Mouse (Mus musculus): ENCODE data around the gene Trio. TPM values are rescaled to one million over a fixed set of nuclear protein-coding genes. Genes with fewer than 3 reads are reported as not detected.

The Trio gene
- polyA plus RNA-seq, 1 experiment from 2014 or later: 5.1 TPM

- H3K36me3 ChIP-seq (replicated peaks; ENCODE audit: insufficient read depth, low read length): no peaks in the 10 kb centered on the region
- H3K27me3 ChIP-seq (ENCODE audit: insufficient read depth, low read length): no peaks in the 10 kb centered on the region
- TF ChIP-seq CTCF (IDR thresholded peaks at IDR 0.05; ENCODE audit: low read depth): no peak
- H3K4me3 ChIP-seq (ENCODE audit: low read depth, low read length): no peak overlapping the region
- no peak for ATAC-seq
- H3K4me2 ChIP-seq (ENCODE audit: low read depth, low read length): no peak overlapping the region
- H3K27ac ChIP-seq (ENCODE audit: low read depth): peak overlapping the region; percentile 7; the same call in 1 of the 2 replicates
- peaks cover 13% of the 10 kb centered on the region for H3K4me1 ChIP-seq (ENCODE audit: insufficient read depth)
- no peak overlapping the region for H3K9ac ChIP-seq (replicated peaks)
- no peaks in the 10 kb centered on the region for H3K9me3 ChIP-seq (ENCODE audit: low read length)
- 54% methylated on average over 6 of the region's 6 CpGs for WGBS (ENCODE audit: insufficient replicate concordance)
- no peak for DNase-seq
Measured at GRCm38 (mm10) chr15:27991892-27992593, 33.6 kb downstream of the Trio start.

GRCm38 (mm10) chr15:27991066-27991701 is 34.5 kb downstream of the Trio start:
- Histone ChIP-seq H3K9me3 (ENCODE audit: low read length) (no peaks in the 10 kb centered on the region), H3K9ac (replicated peaks) (no peak overlapping the region), H3K4me2 (ENCODE audit: low read depth, low read length) (peak overlapping the region; percentile 6; the same call in 1 of the 2 replicates), H3K4me1 (ENCODE audit: insufficient read depth) (peaks cover 13% of the 10 kb centered on the region), H3K36me3 (replicated peaks; ENCODE audit: insufficient read depth, low read length) (no peaks in the 10 kb centered on the region), H3K27ac (ENCODE audit: low read depth) (no peak overlapping the region), H3K27me3 (ENCODE audit: insufficient read depth, low read length) (no peaks in the 10 kb centered on the region), H3K4me3 (ENCODE audit: low read depth, low read length) (no peak overlapping the region)
- 39% methylated on average over 17 of the region's 17 CpGs for WGBS (ENCODE audit: insufficient replicate concordance)
- ATAC-seq (no peak), DNase-seq (no peak)
- TF ChIP-seq EP300 (IDR thresholded peaks at IDR 0.05; ENCODE audit: low read depth): no peak
- TF ChIP-seq CTCF (IDR thresholded peaks at IDR 0.05; ENCODE audit: low read depth): no peak

GRCm38 (mm10) chr15:27987979-27988378 is 37.7 kb downstream of the Trio start:
- no peak for TF ChIP-seq CTCF (IDR thresholded peaks at IDR 0.05; ENCODE audit: low read depth)
- TF ChIP-seq EP300 (IDR thresholded peaks at IDR 0.05; ENCODE audit: low read depth): no peak
- H3K36me3 ChIP-seq (replicated peaks; ENCODE audit: insufficient read depth, low read length): no peaks in the 10 kb centered on the region
- no peak overlapping the region for H3K27ac ChIP-seq (ENCODE audit: low read depth)
- DNase-seq (no peak), ATAC-seq (no peak)
- H3K4me3 ChIP-seq (ENCODE audit: low read depth, low read length): no peak overlapping the region
- no peak overlapping the region for H3K4me2 ChIP-seq (ENCODE audit: low read depth, low read length)
- H3K27me3 ChIP-seq (ENCODE audit: insufficient read depth, low read length): no peaks in the 10 kb centered on the region
- H3K4me1 ChIP-seq (ENCODE audit: insufficient read depth): peaks cover 16% of the 10 kb centered on the region
- WGBS (ENCODE audit: insufficient replicate concordance): 39% methylated on average over 7 of the region's 7 CpGs
- H3K9me3 ChIP-seq (ENCODE audit: low read length): no peaks in the 10 kb centered on the region
- H3K9ac ChIP-seq (replicated peaks): no peak overlapping the region

GRCm38 (mm10) chr15:27984881-27985280 is 40.8 kb downstream of the Trio start:
- ATAC-seq: peak; percentile 75
- WGBS (ENCODE audit: insufficient replicate concordance): 36% methylated on average over 2 of the region's 2 CpGs
- peaks cover 22% of the 10 kb centered on the region for H3K4me1 ChIP-seq (ENCODE audit: insufficient read depth)
- no peak for DNase-seq
- no peaks in the 10 kb centered on the region for H3K9me3 ChIP-seq (ENCODE audit: low read length)
- no peak overlapping the region for H3K4me2 ChIP-seq (ENCODE audit: low read depth, low read length)
- H3K27ac ChIP-seq (ENCODE audit: low read depth): peak overlapping the region; percentile 19; the same call in 1 of the 2 replicates
- no peak overlapping the region for H3K4me3 ChIP-seq (ENCODE audit: low read depth, low read length)
- no peaks in the 10 kb centered on the region for H3K36me3 ChIP-seq (replicated peaks; ENCODE audit: insufficient read depth, low read length)
- no peak for TF ChIP-seq EP300 (IDR thresholded peaks at IDR 0.05; ENCODE audit: low read depth)
- no peak for TF ChIP-seq CTCF (IDR thresholded peaks at IDR 0.05; ENCODE audit: low read depth)
- H3K27me3 ChIP-seq (ENCODE audit: insufficient read depth, low read length): no peaks in the 10 kb centered on the region
- no peak overlapping the region for H3K9ac ChIP-seq (replicated peaks)

GRCm38 (mm10) chr15:27981764-27982500 is 43.7 kb downstream of the Trio start:
- no peak overlapping the region for H3K4me3 ChIP-seq (ENCODE audit: low read depth, low read length)
- H3K4me1 ChIP-seq (ENCODE audit: insufficient read depth): peaks cover 28% of the 10 kb centered on the region
- H3K27me3 ChIP-seq (ENCODE audit: insufficient read depth, low read length): no peaks in the 10 kb centered on the region
- H3K9ac ChIP-seq (replicated peaks): no peak overlapping the region
- H3K4me2 ChIP-seq (ENCODE audit: low read depth, low read length): no peak overlapping the region
- ATAC-seq (peak; percentile 72), DNase-seq (no peak)
- peak overlapping the region; percentile 49 for H3K27ac ChIP-seq (ENCODE audit: low read depth)
- no peaks in the 10 kb centered on the region for H3K9me3 ChIP-seq (ENCODE audit: low read length)
- no peak for TF ChIP-seq EP300 (IDR thresholded peaks at IDR 0.05; ENCODE audit: low read depth)
- no peak for TF ChIP-seq CTCF (IDR thresholded peaks at IDR 0.05; ENCODE audit: low read depth)
- no peaks in the 10 kb centered on the region for H3K36me3 ChIP-seq (replicated peaks; ENCODE audit: insufficient read depth, low read length)
- 41% methylated on average over 13 of the region's 13 CpGs for WGBS (ENCODE audit: insufficient replicate concordance)

GRCm38 (mm10) chr15:27981258-27981657 is 44.4 kb downstream of the Trio start:
- WGBS (ENCODE audit: insufficient replicate concordance): 55% methylated on average over 3 of the region's 3 CpGs
- ATAC-seq: no peak

More at GRCm38 (mm10) chr15:27981258-27981657, 44.4 kb downstream of the Trio start:
- Histone ChIP-seq H3K9me3 (ENCODE audit: low read length) (no peaks in the 10 kb centered on the region), H3K4me2 (ENCODE audit: low read depth, low read length) (no peak overlapping the region), H3K27me3 (ENCODE audit: insufficient read depth, low read length) (no peaks in the 10 kb centered on the region), H3K4me3 (ENCODE audit: low read depth, low read length) (no peak overlapping the region), H3K27ac (ENCODE audit: low read depth) (no peak overlapping the region), H3K36me3 (replicated peaks; ENCODE audit: insufficient read depth, low read length) (no peaks in the 10 kb centered on the region), H3K4me1 (ENCODE audit: insufficient read depth) (peaks cover 30% of the 10 kb centered on the region), H3K9ac (replicated peaks) (no peak overlapping the region)
- DNase-seq: no peak
- TF ChIP-seq CTCF (IDR thresholded peaks at IDR 0.05; ENCODE audit: low read depth) (no peak), EP300 (IDR thresholded peaks at IDR 0.05; ENCODE audit: low read depth) (no peak)

All from liver, postnatal 0 days (tissue).